Mouse (Mus musculus) lung, adult 2 months (tissue): ENCODE data around the gene Taf6.

ENCODE experiments used
- CTCF ChIP-seq: fragments of 200-500 bp; IDR thresholded peaks from 2 replicates; pipeline ENCODE4 v1.5.1; 2011; ENCODE audit warnings: mild to moderate bottlenecking, low read length, control low read depth; ENCODE audit not compliant: insufficient read depth
- POLR2A ChIP-seq: fragments of 200-500 bp; IDR thresholded peaks from 2 replicates; pipeline ENCODE4 v1.6.1; 2011; ENCODE audit warnings: low read depth, mild to moderate bottlenecking, control low read depth, low read length, borderline replicate concordance; ENCODE audit errors: extremely low read depth

DNA sequence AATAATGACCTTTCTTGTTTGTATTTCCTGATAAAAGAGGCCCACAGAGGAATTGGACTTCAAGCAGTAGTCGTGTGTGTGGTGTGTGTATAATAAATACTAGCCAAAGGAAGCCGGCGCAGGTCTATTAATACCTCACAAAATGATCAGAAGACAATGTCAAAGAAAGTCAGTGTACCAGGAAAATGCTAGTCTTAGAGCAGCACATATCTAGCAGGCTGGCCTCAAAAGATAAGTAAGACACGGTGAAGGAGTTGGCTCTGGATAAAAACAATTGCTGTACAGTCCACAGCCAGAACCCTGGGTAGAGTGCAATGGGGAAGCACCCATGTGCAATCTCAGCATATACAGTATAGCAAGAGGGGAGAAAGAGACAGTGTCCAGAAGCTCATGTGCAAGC is 50.0 kb downstream of the Taf6 start:
- no peak for TF ChIP-seq CTCF
- no peak for TF ChIP-seq POLR2A
